12 mouse cellular contexts compared by ENCODE assay signal in the genomic region with DNA sequence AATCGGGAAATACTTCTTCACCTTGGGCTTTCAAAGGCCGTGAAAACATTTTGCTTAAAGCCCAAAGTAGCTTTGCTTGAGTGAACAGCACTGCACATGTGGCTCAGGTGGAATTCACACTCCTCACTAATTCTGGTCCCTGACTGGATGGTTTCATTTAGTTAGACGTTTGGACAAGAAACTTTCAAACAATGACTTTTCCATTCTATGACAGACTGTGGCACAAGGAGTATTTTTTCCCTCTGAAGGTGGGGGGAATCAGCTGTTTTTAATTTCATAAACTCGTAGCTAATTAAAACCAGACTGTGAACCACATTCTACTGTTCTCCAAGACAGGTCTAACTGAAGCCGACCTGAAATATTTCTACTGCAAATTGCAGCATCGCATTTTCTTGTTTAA. TPM values are rescaled to one million over a fixed set of nuclear protein-coding genes. Genes with fewer than 3 reads are reported as not detected.
DNase-seq lines count a peak whose midpoint lies in the region; ATAC-seq and TF ChIP-seq lines count a peak whose summit lies in the region.
"Had no signal": no experiment of that assay in that cellular context is flagged by ENCODE, and none has a peak within 500 bp of the region (broad histone marks: within the 10 kb centered on the region; RNA-seq: fewer than 3 reads in every experiment).

No protein-coding gene starts in this region.

- peak; percentile 32 for DNase-seq in cerebellum, adult 8-10 months
- DNase-seq in cerebellum, adult 11-12 months: no peak
- DNase-seq in kidney, adult 2 months: peak; percentile 12
- no peak for DNase-seq in kidney, postnatal 25 days
- no peak for DNase-seq in hindbrain, postnatal 0 days (ENCODE audit: low spot score)
- no peak for DNase-seq in left cerebral cortex, postnatal 36 days (ENCODE audit: low spot score in 2 of 2)
- DNase-seq in urinary bladder, postnatal 36 days (ENCODE audit: low spot score in 2 of 2): no peak

- no peaks in the 10 kb centered on the region for H3K4me1 ChIP-seq in kidney, adult 2 months (ENCODE audit: control insufficient read depth, insufficient read depth, low read length)
- peaks cover 32% of the 10 kb centered on the region for H3K4me1 ChIP-seq in E14TG2a.4 (replicated peaks; ENCODE audit: low read depth, low read length)
- peaks cover 7% of the 10 kb centered on the region for H3K4me1 ChIP-seq in hindbrain, postnatal 0 days (ENCODE audit: insufficient read depth, low read length)

- intact Hi-C loops in left cerebral cortex, postnatal 36 days (cut with DNase I): loop anchor here (2.0 kb wide), 1 partner anchor 25 kb away; no protein-coding TSS in a partner anchor

- no peak overlapping the region; the same call in 1 of the 2 replicates for H3K9ac ChIP-seq in hindbrain, postnatal 0 days (replicated peaks; ENCODE audit: low read length)
- H3K9ac ChIP-seq: liver, embryonic 14.5 days; stomach, embryonic 15.5 days had no signal

- no peaks in the 10 kb centered on the region for H3K36me3 ChIP-seq in kidney, adult 2 months (ENCODE audit: control insufficient read depth, insufficient read depth, low read length)
- H3K36me3 ChIP-seq in E14TG2a.4 (ENCODE audit: insufficient read depth, low read length): no peaks in the 10 kb centered on the region
- no peaks in the 10 kb centered on the region for H3K36me3 ChIP-seq in hindbrain, postnatal 0 days (ENCODE audit: insufficient read depth, low read length)
- H3K36me3 ChIP-seq: midbrain, embryonic 12.5 days; stomach, embryonic 15.5 days had no signal

- no peak overlapping the region for H3K27ac ChIP-seq in kidney, adult 2 months (ENCODE audit: insufficient read depth, low read depth, low read length)
- no peak overlapping the region for H3K27ac ChIP-seq in hindbrain, postnatal 0 days
- H3K27ac ChIP-seq: liver, embryonic 14.5 days; midbrain, embryonic 12.5 days; stomach, embryonic 15.5 days had no signal

- TF ChIP-seq CTCF in kidney, adult 2 months (conservative IDR thresholded peaks at IDR 0.05; ENCODE audit: insufficient read depth, insufficient read length, low read depth, low read length): no peak
- no peak for TF ChIP-seq CTCF in E14TG2a.4 (conservative IDR thresholded peaks at IDR 0.05; ENCODE audit: low read length)
- TF ChIP-seq CTCF in hindbrain, postnatal 0 days (IDR thresholded peaks at IDR 0.05; ENCODE audit: low read depth): no peak

- no peaks in the 10 kb centered on the region for H3K9me3 ChIP-seq in E14TG2a.4 (ENCODE audit: low read length)
- no peaks in the 10 kb centered on the region for H3K9me3 ChIP-seq in hindbrain, postnatal 0 days (ENCODE audit: low read length)
- H3K9me3 ChIP-seq: midbrain, embryonic 12.5 days; stomach, embryonic 15.5 days had no signal

- peaks cover 1% of the 10 kb centered on the region for H3K27me3 ChIP-seq in kidney, adult 2 months (replicated peaks; ENCODE audit: control insufficient read depth, insufficient read depth, low read length)
- H3K27me3 ChIP-seq in E14TG2a.4 (ENCODE audit: insufficient read depth, low read length): no peaks in the 10 kb centered on the region
- H3K27me3 ChIP-seq in hindbrain, postnatal 0 days (ENCODE audit: insufficient read depth, low read length): no peaks in the 10 kb centered on the region

- TF ChIP-seq POLR2A in kidney, adult 2 months (IDR thresholded peaks at IDR 0.05; ENCODE audit: low read depth, low read length): no peak

- H3K4me2 ChIP-seq in hindbrain, postnatal 0 days (ENCODE audit: low read depth, low read length): peak overlapping the region; percentile 64; the same call in 1 of the 2 replicates

- H3K4me3 ChIP-seq in kidney, adult 2 months (ENCODE audit: insufficient read depth, low read depth, low read length): no peak overlapping the region
- peak overlapping the region; percentile 82 for H3K4me3 ChIP-seq in E14TG2a.4 (replicated peaks; ENCODE audit: low read length)
- no peak overlapping the region for H3K4me3 ChIP-seq in hindbrain, postnatal 0 days (ENCODE audit: low read length)

- ATAC-seq in hindbrain, postnatal 0 days: no peak

- WGBS in kidney, adult 2 months: 20% methylated on average over 6 of the region's 6 CpGs
- 33% methylated on average over 6 of the region's 6 CpGs for WGBS in hindbrain, postnatal 0 days

RNA-seq across cellular contexts. Expression of gene Neurod1, which starts 28.5 kb away (rescaled TPM):
- not detected in 2 replicates for polyA plus RNA-seq in kidney, adult 2 months (2012; rRNA removed)
- 42.4 and 56.0 TPM in 2 replicates for total RNA-seq in hindbrain, postnatal 0 days (2014; rRNA removed)
- polyA plus RNA-seq in hindbrain, postnatal 0 days (2015; fragmentation: Nextera tagmentation; extraction: Ambion mirVana): 85.9 and 96.3 TPM in 2 replicates
- total RNA-seq in left cerebral cortex, postnatal 36 days (2021): 10 to 100 TPM; 14.6 to 18.9 TPM
- total RNA-seq: heart, postnatal 4 days had no signal

RNA-seq across cellular contexts. Expression of gene Cerkl, which starts 28.6 kb away (rescaled TPM):
- 0.57 and 1.0 TPM in 2 replicates for polyA plus RNA-seq in kidney, adult 2 months (2012; rRNA removed)
- total RNA-seq in hindbrain, postnatal 0 days (2014; rRNA removed): 0.40 and 2.1 TPM in 2 replicates
- polyA plus RNA-seq in hindbrain, postnatal 0 days (2015; fragmentation: Nextera tagmentation; extraction: Ambion mirVana): 2.5 and 3.3 TPM in 2 replicates
- total RNA-seq in left cerebral cortex, postnatal 36 days (2021): 1 to 10 TPM; 3.0 to 6.7 TPM

Comparison
In these comparisons a context has a peak if more than half of its experiments do, and no peak if none do; other contexts are left out.
1. DNase-seq: peak in cerebellum, adult 8-10 months (single experiment) and kidney, adult 2 months (single experiment); none in cerebellum, adult 11-12 months (single experiment), kidney, postnatal 25 days (0 of 2), hindbrain, postnatal 0 days (single experiment), left cerebral cortex, postnatal 36 days (0 of 2) and urinary bladder, postnatal 36 days (0 of 2).